Mouse (Mus musculus) lung, postnatal 0 days (tissue): ENCODE results near the gene Bbx.

Source experiments
- CTCF ChIP-seq: IDR thresholded peaks from 2 replicates; pipeline ENCODE4 v1.5.1; 2016; ENCODE audit warnings: antibody characterized with exemption, mild to moderate bottlenecking
- EP300 ChIP-seq: IDR thresholded peaks from 2 replicates; pipeline ENCODE4 v1.6.1; 2016; ENCODE audit warnings: antibody characterized with exemption, mild to moderate bottlenecking, control low read depth

DNA sequence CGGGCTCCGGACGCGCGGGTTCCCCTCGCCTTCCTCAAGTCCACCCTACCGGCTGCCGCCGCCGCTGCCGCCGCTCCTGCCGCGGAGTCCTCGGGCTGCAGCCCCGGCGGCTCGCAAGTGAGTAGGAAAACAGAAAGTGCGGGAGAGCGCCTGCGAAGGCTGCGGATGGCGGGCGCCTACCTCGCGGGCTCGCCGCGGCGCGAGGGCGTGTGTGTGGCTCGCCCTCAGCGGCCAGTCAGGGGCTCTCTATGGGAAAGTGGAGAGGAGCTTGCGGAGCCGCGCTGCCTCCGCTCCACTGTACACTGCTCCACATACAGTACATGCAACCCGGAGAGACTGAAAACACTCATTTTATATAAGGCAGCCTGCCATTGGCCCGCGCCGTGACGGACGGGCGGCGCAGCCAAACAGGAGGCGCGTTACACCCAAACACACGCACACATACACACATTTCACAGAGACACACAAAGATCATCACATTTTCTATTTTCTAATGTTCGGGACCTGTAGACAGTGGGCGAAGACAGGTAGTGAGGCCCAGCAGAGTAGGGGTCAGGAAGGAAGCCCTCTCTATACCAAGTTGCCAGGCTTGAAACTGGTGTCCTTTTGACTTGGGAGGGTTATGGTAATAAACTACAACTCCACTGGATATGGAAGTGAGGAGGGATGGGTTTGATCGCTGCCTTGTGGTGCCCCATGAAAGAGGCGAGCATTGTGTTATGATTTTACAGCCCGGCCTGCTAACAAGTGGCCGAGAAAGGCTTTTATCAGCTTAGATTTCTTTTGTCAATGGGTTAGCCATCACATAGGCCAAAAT lies at the start of gene Bbx:
- peak; percentile 5 for TF ChIP-seq CTCF
- no peak for TF ChIP-seq EP300
